Mouse (Mus musculus): ENCODE measurements around the gene Kdm2b. TPM values are rescaled to one million over a fixed set of nuclear protein-coding genes. Genes with fewer than 3 reads are reported as not detected.

Kdm2b gene
- polyA plus RNA-seq, 1 experiment from 2014 or later = 23.6 TPM

DNA sequence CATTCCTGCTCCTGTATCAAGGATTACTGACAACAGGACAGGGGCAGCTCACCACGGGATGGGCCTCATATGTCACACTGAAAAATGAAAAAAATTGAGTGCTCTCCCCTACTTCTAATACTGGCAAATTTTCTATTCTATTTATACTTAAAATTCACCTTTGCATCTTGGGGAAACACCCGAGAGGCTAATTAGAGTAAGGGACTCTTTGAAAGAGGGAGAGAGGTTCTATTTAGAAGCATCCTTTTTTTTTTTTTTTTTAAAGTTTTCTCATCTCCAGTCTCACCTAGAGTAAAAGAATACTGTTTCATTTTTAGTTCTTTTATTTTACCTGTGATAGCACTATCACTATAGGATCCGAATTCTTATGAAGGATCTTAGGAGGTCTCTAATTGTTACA is 115.3 kb downstream of the Kdm2b start:
- Histone ChIP-seq H3K36me3 (ENCODE audit: inconsistent target) (peaks cover 62% of the 10 kb centered on the region), H3K79me2 (ENCODE audit: inconsistent target) (no peaks in the 10 kb centered on the region), H3K27ac (no peak overlapping the region), H3K4me3 (ENCODE audit: inconsistent target) (no peak overlapping the region)
- 100% methylated on average over 3 of the region's 3 CpGs for WGBS (ENCODE audit: missing documents)

DNA sequence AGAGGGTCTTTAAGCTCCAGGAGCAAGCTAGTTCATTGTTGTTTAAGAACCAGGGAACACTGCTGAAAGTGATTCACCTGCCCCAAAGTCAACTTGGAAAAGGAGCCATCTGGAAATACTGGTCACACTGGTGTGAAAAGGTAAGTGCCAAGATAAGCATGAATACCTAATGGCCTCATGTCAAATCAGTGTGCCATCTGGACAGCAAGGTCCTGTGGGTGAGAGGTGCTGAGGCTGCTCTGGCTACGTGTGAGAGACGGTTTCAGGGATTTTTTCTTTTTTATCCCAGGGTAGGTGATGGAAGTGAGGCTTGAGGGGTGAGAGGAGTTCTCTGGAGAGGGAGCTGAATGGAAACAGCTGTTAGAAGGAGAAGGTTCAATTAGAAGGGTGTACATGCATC is 116.0 kb downstream of the Kdm2b start:
- H3K79me2 ChIP-seq (ENCODE audit: inconsistent target) = no peaks in the 10 kb centered on the region
- WGBS (ENCODE audit: missing documents) = 96% methylated on average over 2 of the region's 2 CpGs
- H3K4me3 ChIP-seq (ENCODE audit: inconsistent target) = no peak overlapping the region
- H3K27ac ChIP-seq = no peak overlapping the region
- H3K36me3 ChIP-seq (ENCODE audit: inconsistent target) = peaks cover 64% of the 10 kb centered on the region

DNA sequence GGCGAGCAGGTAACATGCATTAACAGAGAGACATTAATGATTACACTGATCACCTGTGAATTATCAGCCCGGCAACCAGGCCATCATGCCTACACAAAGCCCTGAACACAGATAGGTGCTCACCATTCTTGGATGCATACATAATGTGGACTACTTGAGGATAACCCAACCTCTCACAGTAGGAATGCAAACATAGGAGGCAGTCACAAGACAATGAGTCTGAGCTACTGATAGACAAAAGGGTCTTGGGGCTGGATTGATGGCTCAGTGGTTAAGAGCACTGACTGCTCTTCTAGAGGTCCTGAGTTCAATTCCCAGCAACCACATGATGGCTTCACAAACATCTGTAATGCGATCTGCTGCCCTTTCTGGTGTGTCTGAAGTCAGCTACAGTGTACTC is 117.0 kb downstream of the Kdm2b start:
- H3K36me3 ChIP-seq (ENCODE audit: inconsistent target) = peaks cover 66% of the 10 kb centered on the region
- no peaks in the 10 kb centered on the region for H3K79me2 ChIP-seq (ENCODE audit: inconsistent target)
- no peak overlapping the region for H3K27ac ChIP-seq
- 93% methylated on average over 3 of the region's 3 CpGs for WGBS (ENCODE audit: missing documents)
- H3K4me3 ChIP-seq (ENCODE audit: inconsistent target) = no peak overlapping the region

DNA sequence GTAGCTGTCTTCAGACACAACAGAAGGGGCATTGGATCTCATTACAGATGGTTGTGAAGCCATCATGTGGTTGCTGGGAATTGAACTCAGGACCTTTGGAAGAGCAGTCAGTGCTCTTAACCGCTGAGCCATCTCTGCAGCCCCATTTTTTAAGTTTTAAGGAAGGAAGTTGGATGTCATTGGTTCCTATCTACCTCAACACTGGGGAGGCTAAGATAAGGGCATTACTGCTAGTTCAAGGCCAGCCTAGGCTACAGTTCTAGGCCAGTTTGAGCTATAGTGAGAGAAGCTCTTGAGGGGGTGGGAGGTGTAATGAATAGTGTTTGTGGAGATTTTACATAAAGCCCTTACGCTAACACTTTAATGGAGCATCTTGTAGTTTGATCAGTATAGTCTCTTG is 126.6 kb downstream of the Kdm2b start:
- WGBS (ENCODE audit: missing documents) = 94% methylated on average over 2 of the region's 2 CpGs
- H3K36me3 ChIP-seq (ENCODE audit: inconsistent target) = peaks cover 74% of the 10 kb centered on the region

DNA sequence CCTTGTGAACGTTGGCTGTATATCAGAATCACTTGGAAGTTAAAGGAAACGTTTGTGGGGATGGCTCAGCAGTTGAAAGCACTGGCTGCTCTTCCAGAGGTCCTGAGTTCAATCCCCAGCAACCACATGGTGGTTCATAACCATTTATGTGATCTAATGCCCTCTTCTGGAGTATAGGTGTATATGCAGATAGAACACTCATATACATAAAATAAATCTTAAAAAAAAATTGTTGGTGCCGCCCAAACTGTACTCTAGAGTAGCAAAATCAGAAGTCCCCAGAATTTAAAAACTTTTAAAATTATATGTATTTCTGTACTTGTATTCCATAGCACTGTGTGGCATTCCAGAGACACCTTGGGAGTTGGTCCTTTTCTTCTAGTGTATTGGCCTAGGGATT is 133.8 kb downstream of the Kdm2b start:
- Histone ChIP-seq H3K27ac (no peak overlapping the region), H3K4me3 (ENCODE audit: inconsistent target) (no peak overlapping the region), H3K79me2 (ENCODE audit: inconsistent target) (peaks cover 77% of the 10 kb centered on the region), H3K36me3 (ENCODE audit: inconsistent target) (peaks cover 7% of the 10 kb centered on the region; the same call in 1 of the 2 replicates)
- WGBS (ENCODE audit: missing documents) = 70% methylated on average over 3 of the region's 3 CpGs

More for the DNA sequence above, 126.6 kb downstream of the Kdm2b start:
- Histone ChIP-seq H3K4me3 (ENCODE audit: inconsistent target) (no peak overlapping the region), H3K79me2 (ENCODE audit: inconsistent target) (peaks cover 21% of the 10 kb centered on the region; the same call in 1 of the 2 replicates), H3K27ac (no peak overlapping the region)

DNA sequence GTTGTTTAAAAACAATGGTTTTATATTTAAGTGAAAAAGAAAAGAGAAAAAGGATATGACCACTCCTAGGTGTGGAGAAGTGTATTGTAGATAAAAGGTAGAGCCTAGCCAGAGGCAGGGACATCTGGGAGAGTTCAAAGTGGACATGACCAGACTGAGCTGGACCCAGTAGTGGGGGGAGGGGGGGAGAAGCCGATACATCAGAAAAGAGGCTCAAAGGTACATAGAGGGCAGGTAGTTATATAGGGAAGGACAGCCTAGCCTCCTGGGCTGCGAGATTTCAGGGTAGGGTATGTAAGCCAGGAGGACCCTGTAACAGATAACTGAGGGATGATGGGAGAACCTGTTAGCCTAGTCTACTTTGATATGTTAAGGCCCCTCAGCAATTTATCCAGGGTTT is 137.0 kb downstream of the Kdm2b start:
- Histone ChIP-seq H3K79me2 (ENCODE audit: inconsistent target) (peaks cover 66% of the 10 kb centered on the region), H3K4me3 (ENCODE audit: inconsistent target) (no peak overlapping the region), H3K27ac (no peak overlapping the region), H3K36me3 (ENCODE audit: inconsistent target) (no peaks in the 10 kb centered on the region)
- 95% methylated on average over 2 of the region's 2 CpGs for WGBS (ENCODE audit: missing documents)

DNA sequence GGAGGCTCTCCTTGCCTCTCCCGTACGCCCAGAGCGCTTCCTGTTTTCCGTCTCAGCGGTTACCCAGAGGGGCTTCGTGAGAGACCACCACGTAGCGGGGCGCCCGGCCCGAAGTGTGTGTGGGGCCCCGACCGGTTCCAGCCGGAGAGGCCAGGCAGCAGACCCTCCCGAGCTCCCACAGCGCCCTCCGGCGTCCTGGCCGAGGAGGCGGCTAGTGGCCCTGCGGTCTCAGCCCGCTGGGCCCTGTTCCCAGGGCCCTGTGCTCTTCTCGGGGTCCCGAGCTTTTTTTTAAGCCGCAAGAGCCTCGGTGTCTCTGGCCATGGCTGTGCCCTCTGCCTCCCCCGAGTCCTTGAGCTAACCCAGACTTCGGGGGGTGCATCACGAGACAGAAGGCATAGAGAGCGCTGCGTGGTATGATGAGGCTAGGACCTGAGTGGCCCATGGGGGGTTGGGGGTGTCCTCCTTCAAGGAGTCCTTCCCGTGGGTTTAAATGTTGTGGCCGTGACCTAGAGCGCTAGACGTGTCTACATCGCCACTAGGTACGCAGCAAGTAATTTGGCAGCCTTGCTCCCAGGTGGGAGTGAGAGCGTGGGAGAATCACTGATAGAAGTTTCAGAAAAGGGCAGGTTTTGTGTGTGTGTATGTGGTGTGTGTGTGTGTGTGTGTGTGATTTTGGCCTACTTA is 139.2 kb downstream of the Kdm2b start:
- WGBS (ENCODE audit: missing documents) = 1% methylated on average over 38 of the region's 38 CpGs
- Histone ChIP-seq H3K27ac (peak overlapping the region; percentile 59), H3K36me3 (ENCODE audit: inconsistent target) (no peaks in the 10 kb centered on the region), H3K79me2 (ENCODE audit: inconsistent target) (peaks cover 53% of the 10 kb centered on the region), H3K4me3 (ENCODE audit: inconsistent target) (peak overlapping the region; percentile 73)

DNA sequence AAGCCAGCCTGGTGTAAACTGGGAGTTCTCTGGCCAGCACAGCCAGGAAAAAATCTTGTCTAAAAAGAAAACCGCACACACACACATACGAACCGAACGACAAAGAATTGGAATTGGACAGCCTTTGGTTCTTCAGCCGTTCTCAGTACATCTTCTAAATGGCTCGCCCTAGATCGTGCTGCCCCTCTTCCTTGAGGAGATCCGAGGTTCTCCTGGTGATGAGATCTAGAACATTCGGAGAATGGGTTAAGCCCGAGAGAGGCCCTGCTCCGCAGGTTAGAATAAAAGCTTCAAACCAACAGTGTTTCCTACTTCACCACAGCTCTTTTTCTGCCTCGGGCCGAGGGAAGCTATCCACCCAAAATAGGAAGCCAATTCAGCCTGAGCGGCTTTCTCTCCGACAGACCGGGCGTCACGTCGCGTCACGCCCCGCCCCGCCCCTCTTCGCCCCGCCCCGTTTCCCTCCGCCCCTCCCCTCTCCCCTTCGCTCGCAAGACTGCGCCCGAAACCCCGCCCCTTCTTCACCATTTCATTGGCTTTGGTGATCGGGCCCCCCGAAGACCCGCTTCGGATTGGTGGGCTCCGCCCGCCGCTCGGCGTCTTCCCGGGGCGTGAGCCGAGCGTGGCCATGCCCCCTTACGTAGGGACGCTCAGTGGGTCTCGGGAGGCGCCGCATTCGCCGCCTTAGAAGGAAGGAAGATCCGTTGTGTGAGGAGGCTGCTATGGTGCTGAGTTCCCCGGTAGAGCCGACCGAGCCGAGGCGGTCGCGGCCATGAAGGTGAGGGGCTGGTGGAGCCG is 139.9 kb downstream of the Kdm2b start, which contains the start of gene Rnf34:
TSS of gene Rnf34 (plus strand) at position 528 of the 798 bp plus-strand sequence.
- peak within 1 kb of the TSS; percentile 70 for H3K27ac ChIP-seq
- H3K36me3 ChIP-seq (ENCODE audit: inconsistent target) = no peaks in the 10 kb centered on the region
- peak within 1 kb of the TSS; percentile 73 for H3K4me3 ChIP-seq (ENCODE audit: inconsistent target)
- peaks cover 45% of the 10 kb centered on the region for H3K79me2 ChIP-seq (ENCODE audit: inconsistent target)
- WGBS (ENCODE audit: missing documents) = under 1% methylated on average over 49 of the region's 61 CpGs

DNA sequence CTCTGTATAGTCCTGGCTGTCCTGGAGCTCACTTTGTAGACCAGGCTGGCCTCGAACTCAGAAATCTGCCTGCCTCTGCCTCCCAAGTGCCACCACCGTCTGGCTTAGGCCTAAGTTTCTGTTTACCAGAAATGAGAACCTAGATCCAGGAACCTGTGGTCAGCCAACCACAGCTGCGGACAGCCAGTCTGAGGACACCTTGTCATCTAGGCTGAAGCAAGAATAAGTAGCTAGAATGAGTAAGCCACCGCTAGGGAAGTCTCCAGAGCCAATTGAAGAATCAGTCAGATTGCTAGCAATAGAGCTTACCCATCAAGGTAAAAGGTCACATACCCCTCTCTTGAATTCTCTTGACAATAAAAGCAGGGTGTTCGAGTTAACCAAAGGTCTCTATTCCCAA is 145.8 kb downstream of the Kdm2b start:
- H3K27ac ChIP-seq = 0 out of 2 replicates have a peak overlapping the region, but pooled peaks have one; percentile 1
- 16% methylated on average over 4 of the region's 5 CpGs for WGBS (ENCODE audit: missing documents)
- no peaks in the 10 kb centered on the region for H3K36me3 ChIP-seq (ENCODE audit: inconsistent target)
- H3K79me2 ChIP-seq (ENCODE audit: inconsistent target) = no peaks in the 10 kb centered on the region; the same call in 1 of the 2 replicates
- no peak overlapping the region for H3K4me3 ChIP-seq (ENCODE audit: inconsistent target)

DNA sequence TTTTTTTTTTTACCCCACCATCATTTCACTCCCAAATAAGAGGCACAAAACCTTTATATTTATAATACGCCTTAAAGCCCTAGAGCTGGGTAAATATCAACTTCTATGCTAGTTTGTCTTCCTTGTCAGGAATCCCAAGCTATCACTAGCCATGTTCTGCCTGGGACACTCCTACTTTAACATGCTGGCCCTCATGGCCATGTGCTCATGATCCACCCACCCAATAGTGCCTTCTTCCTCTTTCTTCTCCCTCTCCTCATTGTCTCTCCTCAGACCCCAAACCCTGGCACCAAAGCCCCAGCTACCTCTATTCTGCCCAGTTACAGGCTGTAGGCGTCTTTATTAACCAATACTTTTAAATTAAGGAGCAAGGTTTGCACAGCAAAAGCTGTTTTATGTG is 148.5 kb downstream of the Kdm2b start:
- 100% methylated on average over 2 of the region's 2 CpGs for WGBS (ENCODE audit: missing documents)
- H3K79me2 ChIP-seq (ENCODE audit: inconsistent target) = no peaks in the 10 kb centered on the region
- H3K36me3 ChIP-seq (ENCODE audit: inconsistent target) = no peaks in the 10 kb centered on the region
- no peak overlapping the region for H3K4me3 ChIP-seq (ENCODE audit: inconsistent target)
- no peak overlapping the region for H3K27ac ChIP-seq

DNA sequence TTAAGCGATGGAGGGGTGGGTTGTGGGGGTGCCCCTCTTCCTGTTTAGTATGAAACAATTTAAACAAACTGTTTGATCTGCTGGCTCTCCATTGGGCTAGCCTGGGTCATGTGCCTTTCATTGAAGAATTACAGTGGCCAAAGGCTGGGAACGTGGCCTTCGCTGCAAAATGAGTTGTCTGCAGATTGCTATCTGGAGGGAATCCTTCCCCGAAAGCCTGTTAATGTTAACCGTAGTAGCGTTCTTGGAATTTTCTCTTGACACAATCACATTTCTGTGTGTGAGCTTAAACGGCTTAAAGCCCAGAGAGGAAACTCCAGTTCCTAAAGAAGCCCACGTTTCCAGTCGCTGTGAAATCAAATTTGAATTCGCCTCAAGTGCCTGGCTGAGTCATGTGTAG is 156.6 kb downstream of the Kdm2b start:
- 86% methylated on average over 10 of the region's 10 CpGs for WGBS (ENCODE audit: missing documents)
- Histone ChIP-seq H3K36me3 (ENCODE audit: inconsistent target) (no peaks in the 10 kb centered on the region), H3K4me3 (ENCODE audit: inconsistent target) (no peak overlapping the region), H3K79me2 (ENCODE audit: inconsistent target) (no peaks in the 10 kb centered on the region), H3K27ac (no peak overlapping the region)

DNA sequence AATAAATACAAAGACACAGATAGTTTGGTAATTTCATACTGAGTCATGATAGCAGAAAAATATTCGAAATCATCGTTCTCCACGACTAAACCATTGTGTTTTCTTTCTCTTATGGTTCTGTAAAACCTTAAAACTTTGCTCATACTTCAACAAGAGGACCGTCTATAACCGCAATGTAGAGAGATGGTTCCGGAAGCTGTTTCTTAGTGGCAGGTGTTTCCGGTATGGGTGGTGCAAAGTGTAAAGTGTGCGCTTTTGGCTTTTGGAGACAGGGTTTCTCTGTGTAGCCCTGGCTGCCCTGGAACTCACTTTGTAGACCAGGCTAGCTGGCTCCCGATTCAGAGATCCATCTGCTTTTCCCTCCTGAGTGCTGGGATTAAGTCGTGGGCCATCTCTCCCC is 157.1 kb downstream of the Kdm2b start:
- Histone ChIP-seq H3K36me3 (ENCODE audit: inconsistent target) (no peaks in the 10 kb centered on the region), H3K79me2 (ENCODE audit: inconsistent target) (no peaks in the 10 kb centered on the region), H3K27ac (no peak overlapping the region), H3K4me3 (ENCODE audit: inconsistent target) (no peak overlapping the region)
- 75% methylated on average over 10 of the region's 10 CpGs for WGBS (ENCODE audit: missing documents)

DNA sequence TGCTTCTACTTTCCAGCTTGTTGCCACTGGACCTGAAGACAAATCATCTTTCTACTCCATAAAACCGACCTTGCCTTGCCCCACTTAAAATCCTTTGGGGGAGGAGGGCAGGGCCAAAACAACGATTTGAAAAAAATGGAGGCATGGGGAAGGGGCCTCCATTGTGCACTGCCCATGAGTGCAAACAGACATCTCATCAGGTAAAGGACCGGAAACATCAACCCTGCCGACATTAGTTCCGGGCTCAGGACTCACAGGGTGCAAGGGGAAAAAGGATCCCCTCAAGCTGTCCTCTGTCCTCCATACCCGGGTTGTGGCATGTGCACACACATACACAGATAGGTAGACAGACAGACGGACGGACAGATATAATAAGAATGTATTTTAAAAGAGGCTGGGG is 164.5 kb downstream of the Kdm2b start:
- no peak overlapping the region for H3K4me3 ChIP-seq (ENCODE audit: inconsistent target)
- H3K79me2 ChIP-seq (ENCODE audit: inconsistent target) = peaks cover 5% of the 10 kb centered on the region
- H3K36me3 ChIP-seq (ENCODE audit: inconsistent target) = no peaks in the 10 kb centered on the region
- no peak overlapping the region for H3K27ac ChIP-seq
- 88% methylated on average over 8 of the region's 8 CpGs for WGBS (ENCODE audit: missing documents)

DNA sequence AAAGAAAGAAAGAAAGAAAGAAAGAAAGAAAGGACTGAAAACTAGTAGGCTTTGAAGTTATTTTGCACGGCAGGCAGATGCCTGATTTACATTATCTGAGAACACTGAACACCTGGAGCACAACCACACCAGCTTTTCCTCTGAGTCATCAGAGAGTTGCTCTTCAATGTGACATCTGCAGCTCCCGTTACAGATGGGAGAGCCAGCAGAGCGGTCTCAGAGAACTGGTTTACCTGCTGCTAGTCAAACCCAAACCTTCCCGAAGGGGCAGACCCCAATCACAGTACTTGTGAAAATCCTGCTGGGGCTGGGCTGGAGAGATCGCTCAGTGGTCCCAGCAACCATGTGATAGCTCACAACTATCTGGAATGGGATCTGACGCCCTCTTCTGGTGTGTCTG is 165.2 kb downstream of the Kdm2b start:
- WGBS (ENCODE audit: missing documents) = 92% methylated on average over 6 of the region's 6 CpGs
- peaks cover 12% of the 10 kb centered on the region for H3K79me2 ChIP-seq (ENCODE audit: inconsistent target)
- H3K4me3 ChIP-seq (ENCODE audit: inconsistent target) = no peak overlapping the region

DNA sequence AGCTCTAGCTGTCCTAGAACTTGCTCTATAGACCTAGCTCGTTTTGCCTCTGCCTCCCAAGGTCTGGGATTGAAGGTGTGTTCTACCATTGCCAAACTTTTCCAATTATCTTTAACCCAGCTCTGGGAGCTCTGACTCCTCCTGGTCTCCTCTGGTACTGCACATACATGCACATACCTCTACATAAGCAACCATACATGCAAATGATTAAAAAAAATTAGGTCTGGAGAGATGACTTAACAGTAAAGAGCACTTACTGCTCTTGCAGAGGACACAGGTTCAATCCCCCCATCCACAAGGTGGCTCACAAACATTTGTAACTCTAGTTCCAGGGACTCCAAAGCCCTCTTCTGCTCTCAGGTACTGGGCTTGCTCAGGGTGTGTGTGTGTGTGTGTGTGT is 165.6 kb downstream of the Kdm2b start:
- Histone ChIP-seq H3K27ac (no peak overlapping the region), H3K36me3 (ENCODE audit: inconsistent target) (no peaks in the 10 kb centered on the region), H3K79me2 (ENCODE audit: inconsistent target) (peaks cover 17% of the 10 kb centered on the region), H3K4me3 (ENCODE audit: inconsistent target) (no peak overlapping the region)
- 85% methylated on average over 1 of the region's 1 CpGs for WGBS (ENCODE audit: missing documents)

More for the DNA sequence above, 165.2 kb downstream of the Kdm2b start:
- H3K27ac ChIP-seq = no peak overlapping the region
- no peaks in the 10 kb centered on the region for H3K36me3 ChIP-seq (ENCODE audit: inconsistent target)
